Mouse (Mus musculus) CD4-positive naive resting alpha-beta T cell, adult 76 days (primary cell): Measurements from ENCODE around the gene Phb. TPM values are rescaled to one million over a fixed set of nuclear protein-coding genes. Genes with fewer than 3 reads are reported as not detected.

Experiments used
- total RNA-seq: library from RNA; stranded (reverse); gene quantifications from one replicate; pipeline ENCODE4 v1.2.4, GENCODE M21; 2023

The Phb gene
- total RNA-seq: 48.9 TPM

DNA sequence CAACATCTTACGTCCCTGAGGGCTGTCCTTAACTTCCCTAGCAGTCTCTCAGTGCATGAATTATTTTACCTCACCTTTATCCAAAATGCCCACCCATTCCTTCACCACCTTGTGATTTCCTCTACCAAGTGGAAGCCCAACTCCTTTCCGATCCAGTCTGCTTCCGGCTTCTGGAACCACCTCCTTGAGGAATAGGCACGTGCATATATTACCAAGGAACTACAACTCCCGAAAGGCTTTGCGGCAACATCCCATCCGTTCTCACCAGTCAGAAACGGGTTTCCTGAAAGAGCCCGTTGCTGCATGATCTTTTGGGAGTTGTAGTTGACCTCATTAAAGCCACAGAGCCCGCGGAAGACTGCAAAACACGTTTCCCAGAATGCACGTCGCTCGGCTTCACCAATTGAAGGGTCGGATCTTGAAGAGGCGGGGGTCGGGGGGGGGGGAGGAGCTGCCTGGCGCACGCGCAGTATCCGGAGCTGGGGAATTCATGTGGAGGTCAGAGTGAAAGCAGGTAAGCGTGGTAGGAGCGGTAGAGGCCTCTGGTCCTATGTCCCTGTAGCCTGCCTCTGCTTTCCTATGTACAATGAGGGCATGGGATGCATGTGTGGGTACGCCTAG, at the start of gene Phb:
Phb (plus strand) TSS at position 429 of the 621 bp plus-strand sequence.

GRCm38 (mm10) chr11:95712563-95713224, 45.9 kb downstream of the Phb start, which contains the start of gene Zfp652:
Gene Zfp652, plus strand, starts transcription at chr11:95712673.

DNA sequence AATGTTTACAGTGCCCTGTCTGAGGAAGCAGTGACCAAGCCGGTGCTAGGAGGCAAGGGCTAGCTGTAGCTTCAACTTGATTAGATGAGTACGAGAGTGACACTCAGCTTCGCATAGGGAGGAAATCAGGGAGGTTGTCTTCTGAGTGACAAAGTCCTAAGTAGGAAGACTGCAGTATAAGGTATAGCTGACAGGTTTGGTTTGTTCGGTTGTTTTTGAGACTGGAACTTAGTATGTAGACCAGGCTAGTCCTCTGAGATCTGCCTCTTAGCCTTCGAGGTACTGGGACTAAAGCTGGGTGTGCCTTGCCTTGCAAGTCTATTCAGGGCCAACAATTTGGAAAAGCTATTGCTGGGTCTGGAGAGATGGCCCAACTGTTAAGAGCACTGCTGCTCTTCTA, 56.5 kb downstream of the Phb start, which contains the start of gene B130006D01Rik:
B130006D01Rik (plus strand) TSS at position 301 of the 400 bp plus-strand sequence.

Other genes with a start within 250 kb of the Phb start
- not detected for gene Nxph3, start 152.4 kb upstream of the Phb start, total RNA-seq
- gene Ngfr, start 79.2 kb upstream of the Phb start, total RNA-seq: 0.47 TPM
- 62.6 TPM for gene Zfp652, start 45.7 kb downstream of the Phb start, total RNA-seq
- gene B130006D01Rik, start 56.6 kb downstream of the Phb start, total RNA-seq: 3.8 TPM
- 3.3 TPM for gene Phospho1, start 157.5 kb downstream of the Phb start, total RNA-seq
- gene Gngt2, start 170.3 kb downstream of the Phb start, total RNA-seq: 19.1 TPM
- 29.2 TPM for gene Abi3, start 175.5 kb downstream of the Phb start, total RNA-seq
- not detected for gene B4galnt2, start 247.9 kb downstream of the Phb start, total RNA-seq